Mouse (Mus musculus) erythroblast, embryonic 14.5 days (primary cell): Measurements from ENCODE around the gene Rpl7l1.

ENCODE experiments used
- GATA1 ChIP-seq: IDR thresholded peaks from 2 replicates; pipeline ENCODE4 v1.6.1; 2012; ENCODE audit warnings: low read length, inconsistent platforms, mixed read lengths
- TAL1 ChIP-seq: IDR thresholded peaks from 3 replicates; pipeline ENCODE4 v1.6.1; 2012; ENCODE audit warnings: low read length, inconsistent platforms, mixed read lengths

DNA sequence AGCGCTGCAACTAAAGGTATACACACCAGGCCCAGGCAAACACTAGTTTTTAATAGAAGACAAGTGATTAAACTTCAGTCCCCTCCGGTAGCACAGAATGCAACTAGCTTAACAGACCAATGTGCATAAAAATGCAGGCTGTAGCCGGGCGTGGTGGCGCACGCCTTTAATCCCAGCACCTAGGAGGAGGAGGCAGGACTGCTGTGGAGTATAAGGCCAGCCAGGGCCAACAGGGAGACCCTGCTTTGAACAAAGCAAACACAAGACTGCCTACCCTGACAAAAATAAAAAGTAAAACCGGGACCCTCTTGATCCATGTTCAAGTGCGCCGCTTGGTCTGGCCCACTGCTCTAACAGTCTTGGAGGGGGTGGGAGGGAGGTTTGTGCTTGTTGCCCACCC, 7.4 kb downstream of the Rpl7l1 start:
- no peak for TF ChIP-seq GATA1
- no peak for TF ChIP-seq TAL1
